Mouse (Mus musculus): ENCODE measurements at regions not wholly inside any gene's neighbourhood (a gene's known extent, or its start where the extent isn't known, plus 50 kb on each side); places are given as distances from the start of the nearest gene placed in this dataset.
A peak's percentile ranks its signal among the peaks of the same experiment; 100 is the strongest.

- no peak for DNase-seq (ENCODE audit: low spot score in 2 of 2)
Measured at GRCm38 (mm10) chr13:78717686-78718431, 518.3 kb upstream of the Nr2f1 start.

GRCm38 (mm10) chr13:78717159-78717558, 517.6 kb upstream of the Nr2f1 start:
- no peak for DNase-seq (ENCODE audit: low spot score in 2 of 2)

- DNase-seq (ENCODE audit: low spot score in 2 of 2) = no peak
Measured at GRCm38 (mm10) chr13:78704693-78705092, 505.1 kb upstream of the Nr2f1 start.

GRCm38 (mm10) chr13:78697814-78698519, 498.4 kb upstream of the Nr2f1 start:
- peak in 1 of 2 experiments; percentile 1 for DNase-seq (ENCODE audit: low spot score in 2 of 2)

GRCm38 (mm10) chr13:78679255-78679895, 479.8 kb upstream of the Nr2f1 start:
- no peak for DNase-seq (ENCODE audit: low spot score in 2 of 2)

- DNase-seq (ENCODE audit: low spot score in 2 of 2) = no peak
Measured at GRCm38 (mm10) chr13:78678241-78678640, 478.7 kb upstream of the Nr2f1 start.

- no peak for DNase-seq (ENCODE audit: low spot score in 2 of 2)
Measured at GRCm38 (mm10) chr13:78658285-78658684, 458.7 kb upstream of the Nr2f1 start.

GRCm38 (mm10) chr13:78656766-78657165, 457.2 kb upstream of the Nr2f1 start:
- no peak for DNase-seq (ENCODE audit: low spot score in 2 of 2)

- DNase-seq (ENCODE audit: low spot score in 2 of 2) = no peak
Measured at GRCm38 (mm10) chr13:78656196-78656595, 456.6 kb upstream of the Nr2f1 start.

GRCm38 (mm10) chr13:78650824-78651223, 451.3 kb upstream of the Nr2f1 start:
- no peak for DNase-seq (ENCODE audit: low spot score in 2 of 2)

- DNase-seq (ENCODE audit: low spot score in 2 of 2) = no peak
Measured at GRCm38 (mm10) chr13:78644556-78644955, 445.0 kb upstream of the Nr2f1 start.

- no peak for DNase-seq (ENCODE audit: low spot score in 2 of 2)
Measured at GRCm38 (mm10) chr13:78643023-78643422, 443.5 kb upstream of the Nr2f1 start.

GRCm38 (mm10) chr13:78642443-78642729, 442.8 kb upstream of the Nr2f1 start:
- no peak for DNase-seq (ENCODE audit: low spot score in 2 of 2)

GRCm38 (mm10) chr13:78641687-78642442, 442.3 kb upstream of the Nr2f1 start:
- no peak for DNase-seq (ENCODE audit: low spot score in 2 of 2)

- no peak for DNase-seq (ENCODE audit: low spot score in 2 of 2)
Measured at GRCm38 (mm10) chr13:78640340-78640739, 440.8 kb upstream of the Nr2f1 start.

- DNase-seq (ENCODE audit: low spot score in 2 of 2) = no peak
Measured at GRCm38 (mm10) chr13:78638462-78638861, 438.9 kb upstream of the Nr2f1 start.

- DNase-seq (ENCODE audit: low spot score in 2 of 2) = no peak
Measured at GRCm38 (mm10) chr13:78631609-78632008, 432.1 kb upstream of the Nr2f1 start.

GRCm38 (mm10) chr13:78629041-78629727, 429.6 kb upstream of the Nr2f1 start:
- no peak for DNase-seq (ENCODE audit: low spot score in 2 of 2)

GRCm38 (mm10) chr13:78623652-78624051, 424.1 kb upstream of the Nr2f1 start:
- DNase-seq (ENCODE audit: low spot score in 2 of 2) = no peak

GRCm38 (mm10) chr13:78602861-78603211, 403.3 kb upstream of the Nr2f1 start:
- DNase-seq (ENCODE audit: low spot score in 2 of 2) = no peak

GRCm38 (mm10) chr13:78602211-78602860, 402.8 kb upstream of the Nr2f1 start:
- DNase-seq (ENCODE audit: low spot score in 2 of 2) = no peak
